Mouse (Mus musculus) hindbrain, embryonic 10.5 days (tissue): ENCODE measurements at regions not wholly inside any gene's neighbourhood (a gene's known extent, or its start where the extent isn't known, plus 50 kb on each side); places are given as distances from the start of the nearest gene placed in this dataset.

Experiments
- DNase-seq: peaks from one replicate; pipeline ENCODE4 v3.0.0-alpha.2; 2017; ENCODE audit warnings: low spot score
- H3K27ac ChIP-seq: fragments of 300-500 bp; sonication (generic); 2 replicates; pipeline ENCODE4 v1.5.1; 2016; ENCODE audit warnings: mild to moderate bottlenecking, moderate library complexity
- H3K27me3 ChIP-seq: fragments of 300-500 bp; sonication (generic); 2 replicates; pipeline ENCODE4 v1.6.1; 2016; ENCODE audit warnings: mild to moderate bottlenecking; ENCODE audit not compliant: poor library complexity, insufficient read depth, severe bottlenecking
- H3K36me3 ChIP-seq: fragments of 300-500 bp; sonication (generic); 2 replicates; pipeline ENCODE4 v1.6.1; 2016; ENCODE audit warnings: mild to moderate bottlenecking, moderate library complexity
- H3K4me1 ChIP-seq: fragments of 300-500 bp; sonication (generic); replicated peaks from 2 replicates; pipeline ENCODE4 v1.6.1; 2016; ENCODE audit warnings: mild to moderate bottlenecking
- H3K4me3 ChIP-seq: fragments of 300-500 bp; sonication (generic); 2 replicates; pipeline ENCODE4 v1.5.1; 2016; ENCODE audit warnings: mild to moderate bottlenecking, moderate library complexity
- H3K9me3 ChIP-seq: fragments of 300-500 bp; sonication (generic); 2 replicates; pipeline ENCODE4 v1.6.1; 2016; ENCODE audit warnings: mild to moderate bottlenecking, moderate library complexity
- WGBS: fragments of 180-500 bp; shearing (Covaris S2); methylation state at CpG from one replicate; pipeline ENCODE4 v1.1.7; 2016; 5-methylcytosine and 5-hydroxymethylcytosine counted together

DNA sequence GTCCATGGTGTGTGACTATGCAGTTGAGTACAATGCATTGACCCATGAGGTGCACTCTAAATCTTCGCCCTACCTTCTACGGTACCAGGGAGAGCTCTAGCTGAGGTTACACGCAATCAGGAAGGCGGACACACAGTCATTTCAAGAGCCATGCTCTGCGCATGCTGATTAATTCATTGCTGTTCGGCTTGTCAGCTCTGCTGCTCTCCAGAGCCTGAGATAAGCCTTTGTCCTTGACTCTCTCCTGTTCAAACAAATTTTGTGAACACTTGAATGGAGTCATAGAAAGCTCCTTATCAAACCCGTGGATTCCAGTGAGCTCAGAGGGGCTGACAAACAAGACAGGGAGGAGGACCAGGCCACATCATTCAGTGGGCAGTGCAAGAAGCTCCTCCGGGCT lies 304.8 kb upstream of the Zmiz1 start:
- no peaks in the 10 kb centered on the region for H3K36me3 ChIP-seq
- H3K4me3 ChIP-seq = no peak overlapping the region
- H3K4me1 ChIP-seq = peaks cover 19% of the 10 kb centered on the region
- H3K27ac ChIP-seq = peak overlapping the region; percentile 45; the same call in 1 of the 2 replicates
- no peaks in the 10 kb centered on the region; the same call in 1 of the 2 replicates for H3K27me3 ChIP-seq
- DNase-seq = no peak
- WGBS = 84% methylated on average over 8 of the region's 8 CpGs
- H3K9me3 ChIP-seq = no peaks in the 10 kb centered on the region

DNA sequence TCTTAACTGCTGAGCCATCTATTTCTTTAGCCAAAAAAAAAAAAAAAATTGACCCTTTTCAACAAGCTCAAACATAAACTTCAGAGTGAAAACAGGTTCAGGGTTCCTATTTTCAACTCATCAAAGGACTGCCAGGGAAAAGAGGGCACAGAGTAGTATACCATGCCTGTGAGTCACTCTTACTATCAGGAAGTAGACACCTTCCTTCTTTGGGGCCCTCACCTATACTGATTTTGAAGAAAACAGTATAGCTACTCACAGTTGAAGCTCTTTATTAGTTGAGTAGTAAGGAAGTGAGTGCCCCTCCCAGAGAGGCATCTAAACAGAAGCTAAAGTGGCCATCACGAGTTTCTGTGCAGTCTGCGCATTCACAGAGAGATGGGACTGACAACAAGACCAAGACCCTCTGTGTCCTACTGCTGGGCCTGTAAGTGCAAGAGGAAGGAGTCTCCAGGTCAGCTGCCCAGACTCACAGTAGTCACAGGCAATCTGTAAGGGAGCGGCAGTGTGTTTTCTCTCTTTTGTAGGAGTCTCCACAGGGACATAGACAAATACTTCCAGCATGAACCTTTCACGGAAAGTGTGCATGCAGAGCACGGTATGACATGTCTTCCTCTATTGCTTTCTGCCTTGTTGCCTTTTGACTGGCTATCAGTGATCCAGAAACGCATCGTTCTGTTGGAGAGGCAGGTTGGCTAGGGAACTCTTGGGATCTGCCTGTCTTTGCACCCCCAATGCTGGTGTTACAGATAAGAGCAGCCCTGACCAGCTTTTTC lies 303.8 kb upstream of the Zmiz1 start:
- Histone ChIP-seq H3K4me3 (no peak overlapping the region), H3K27me3 (no peaks in the 10 kb centered on the region; the same call in 1 of the 2 replicates), H3K4me1 (peaks cover 19% of the 10 kb centered on the region), H3K9me3 (no peaks in the 10 kb centered on the region), H3K27ac (no peak overlapping the region), H3K36me3 (no peaks in the 10 kb centered on the region)
- WGBS = 83% methylated on average over 7 of the region's 7 CpGs
- DNase-seq = no peak

DNA sequence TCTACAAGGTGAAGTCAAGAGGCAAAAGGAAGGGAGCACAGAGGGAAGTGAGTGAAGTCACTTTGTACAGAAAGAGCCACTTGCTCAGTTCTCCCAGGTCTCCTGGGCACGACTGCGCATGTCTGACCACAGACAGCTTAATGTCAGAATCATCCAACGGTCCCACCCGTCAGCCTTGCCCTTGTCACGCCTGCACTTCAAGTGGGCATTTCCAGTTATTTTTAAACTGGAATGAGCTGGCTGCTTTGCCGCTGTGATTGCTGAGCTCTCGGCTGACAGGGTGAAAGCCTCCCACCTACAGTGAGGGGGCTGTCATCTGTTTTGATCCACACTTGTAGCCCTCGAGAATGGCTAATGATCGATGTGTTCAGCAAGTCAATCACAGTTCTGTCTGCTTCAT lies 302.8 kb upstream of the Zmiz1 start:
- Histone ChIP-seq H3K27ac (peak overlapping the region; percentile 24; the same call in 1 of the 2 replicates), H3K36me3 (no peaks in the 10 kb centered on the region), H3K4me1 (peaks cover 19% of the 10 kb centered on the region), H3K4me3 (no peak overlapping the region), H3K9me3 (no peaks in the 10 kb centered on the region), H3K27me3 (no peaks in the 10 kb centered on the region; the same call in 1 of the 2 replicates)
- no peak for DNase-seq
- 69% methylated on average over 9 of the region's 9 CpGs for WGBS

DNA sequence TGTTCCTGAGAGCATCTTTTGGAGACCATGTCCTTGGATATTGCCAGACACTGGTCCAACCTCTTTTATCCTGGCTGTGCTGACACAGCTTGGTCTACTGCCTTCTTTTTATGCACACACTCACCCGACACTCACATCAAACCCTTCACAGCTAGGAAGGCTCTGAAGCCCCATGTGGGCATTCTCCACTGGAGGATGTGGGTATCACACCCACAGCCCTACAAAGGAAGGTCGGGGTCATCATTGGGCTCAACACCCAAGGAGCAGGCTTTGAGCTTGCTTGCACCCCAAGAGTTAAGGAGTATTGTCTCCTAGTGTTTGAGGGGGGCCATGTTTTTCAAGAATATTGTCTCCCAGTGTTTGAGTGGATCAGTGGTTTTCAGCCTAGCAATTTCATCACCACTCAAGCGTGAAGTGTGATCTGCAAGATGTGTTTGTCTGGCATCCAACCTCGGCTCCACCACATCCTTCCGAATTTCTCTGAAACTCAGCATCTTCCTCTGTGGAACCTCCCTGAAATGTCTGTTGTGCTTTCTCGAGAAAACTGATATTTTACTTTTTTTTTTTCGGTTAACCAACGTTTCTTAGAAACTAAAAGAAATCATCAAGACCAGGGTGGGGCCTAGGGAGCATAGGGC lies 297.2 kb upstream of the Zmiz1 start:
- no peak overlapping the region for H3K4me3 ChIP-seq
- DNase-seq = no peak
- no peak overlapping the region for H3K27ac ChIP-seq
- no peaks in the 10 kb centered on the region for H3K27me3 ChIP-seq
- H3K9me3 ChIP-seq = no peaks in the 10 kb centered on the region
- H3K4me1 ChIP-seq = peaks cover 3% of the 10 kb centered on the region; the same call in 1 of the 2 replicates
- H3K36me3 ChIP-seq = no peaks in the 10 kb centered on the region
- WGBS = 85% methylated on average over 8 of the region's 8 CpGs

- H3K9me3 ChIP-seq = no peaks in the 10 kb centered on the region
- H3K4me1 ChIP-seq = peaks cover 15% of the 10 kb centered on the region
- H3K27ac ChIP-seq = no peak overlapping the region
- H3K4me3 ChIP-seq = no peak overlapping the region
- no peak for DNase-seq
- H3K27me3 ChIP-seq = no peaks in the 10 kb centered on the region
- H3K36me3 ChIP-seq = no peaks in the 10 kb centered on the region
- WGBS = 59% methylated on average over 1 of the region's 1 CpGs
These were observed 292.8 kb upstream of the Zmiz1 start for GRCm38 (mm10) chr14:25166217-25166616.

- no peaks in the 10 kb centered on the region for H3K27me3 ChIP-seq
- no peaks in the 10 kb centered on the region for H3K36me3 ChIP-seq
- H3K4me3 ChIP-seq = no peak overlapping the region
- H3K9me3 ChIP-seq = no peaks in the 10 kb centered on the region
- DNase-seq = no peak
- H3K27ac ChIP-seq = peak overlapping the region; percentile 24; the same call in 1 of the 2 replicates
- H3K4me1 ChIP-seq = peaks cover 15% of the 10 kb centered on the region
- WGBS = 69% methylated on average over 4 of the region's 4 CpGs
These were observed 291.4 kb upstream of the Zmiz1 start for GRCm38 (mm10) chr14:25167604-25168003.

DNA sequence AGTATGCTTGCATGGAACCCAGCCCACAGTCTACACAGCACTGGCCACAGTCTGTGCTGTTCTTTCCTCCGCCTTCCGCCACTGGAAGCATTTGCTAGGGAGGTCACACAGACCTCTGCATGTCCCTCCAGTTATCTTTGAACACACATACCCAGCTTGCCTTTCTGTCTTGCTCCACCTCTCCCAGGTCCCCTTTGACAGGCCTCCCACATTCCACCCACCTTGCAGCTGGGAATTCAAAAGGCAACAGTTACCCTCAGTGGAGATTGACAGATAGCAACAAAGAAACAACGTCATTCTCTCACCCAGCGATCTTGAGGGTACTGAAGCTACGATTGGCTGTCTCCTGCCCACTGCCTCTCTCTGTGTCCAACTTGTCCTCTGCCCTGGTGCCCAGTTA lies 290.7 kb upstream of the Zmiz1 start:
- 53% methylated on average over 5 of the region's 5 CpGs for WGBS
- Histone ChIP-seq H3K36me3 (no peaks in the 10 kb centered on the region), H3K4me3 (no peak overlapping the region), H3K27me3 (no peaks in the 10 kb centered on the region), H3K27ac (no peak overlapping the region), H3K4me1 (peaks cover 15% of the 10 kb centered on the region), H3K9me3 (no peaks in the 10 kb centered on the region)
- DNase-seq = no peak

DNA sequence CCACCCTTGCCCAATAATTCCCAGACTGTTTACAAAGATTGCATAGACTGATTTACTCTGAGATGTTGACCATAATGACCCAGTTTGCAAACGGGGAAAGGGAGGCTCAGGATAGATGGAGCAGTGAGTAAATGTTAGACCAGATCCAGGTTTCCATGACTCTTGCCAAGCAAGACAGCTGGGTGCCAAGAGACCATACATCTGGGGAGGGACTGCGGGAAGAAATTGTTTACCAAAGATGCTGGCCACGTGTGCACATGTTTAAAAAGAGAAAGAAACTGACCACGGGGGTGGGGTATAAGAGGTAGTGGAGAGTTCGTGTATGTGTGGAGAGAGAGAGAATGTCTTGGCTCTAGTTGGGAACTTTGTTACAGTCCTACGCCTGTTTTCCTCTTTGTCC lies 285.7 kb upstream of the Zmiz1 start:
- H3K4me3 ChIP-seq = no peak overlapping the region

GRCm38 (mm10) chr14:25173873-25174272 lies 285.1 kb upstream of the Zmiz1 start:
- WGBS = 74% methylated on average over 6 of the region's 6 CpGs
- no peak overlapping the region for H3K4me3 ChIP-seq
- no peaks in the 10 kb centered on the region for H3K9me3 ChIP-seq
- no peaks in the 10 kb centered on the region for H3K36me3 ChIP-seq
- H3K4me1 ChIP-seq = peaks cover 17% of the 10 kb centered on the region; the same call in 1 of the 2 replicates
- no peak for DNase-seq
- no peaks in the 10 kb centered on the region for H3K27me3 ChIP-seq
- peak overlapping the region; percentile 50; the same call in 1 of the 2 replicates for H3K27ac ChIP-seq

More for the DNA sequence above, 285.7 kb upstream of the Zmiz1 start:
- Histone ChIP-seq H3K36me3 (no peaks in the 10 kb centered on the region), H3K9me3 (no peaks in the 10 kb centered on the region), H3K27ac (no peak overlapping the region), H3K4me1 (peaks cover 23% of the 10 kb centered on the region), H3K27me3 (no peaks in the 10 kb centered on the region)
- WGBS = 76% methylated on average over 6 of the region's 6 CpGs
- no peak for DNase-seq

DNA sequence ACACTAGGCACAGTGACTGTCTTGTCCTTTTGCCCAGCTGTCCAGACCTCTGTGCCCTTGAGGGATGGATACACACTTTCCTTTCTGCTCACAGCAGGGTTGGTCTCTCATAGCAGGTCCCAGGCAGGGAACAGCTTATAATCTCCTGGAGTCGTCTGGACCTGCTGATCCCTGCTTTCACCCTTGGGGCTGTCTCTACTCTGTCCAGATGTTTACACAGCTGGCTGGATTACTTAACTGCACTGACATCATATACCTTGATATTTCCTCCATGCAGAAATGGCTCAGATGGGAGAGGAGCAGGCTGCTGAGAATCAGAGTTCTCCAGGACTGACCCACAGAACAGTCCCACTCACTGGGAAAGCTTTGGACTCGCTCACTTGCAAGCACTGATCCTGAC lies 284.6 kb upstream of the Zmiz1 start:
- no peak overlapping the region for H3K4me3 ChIP-seq
- no peaks in the 10 kb centered on the region for H3K9me3 ChIP-seq
- H3K27me3 ChIP-seq = no peaks in the 10 kb centered on the region
- WGBS = 63% methylated on average over 2 of the region's 2 CpGs
- peak overlapping the region; percentile 50; the same call in 1 of the 2 replicates for H3K27ac ChIP-seq
- no peak for DNase-seq
- peaks cover 17% of the 10 kb centered on the region; the same call in 1 of the 2 replicates for H3K4me1 ChIP-seq
- H3K36me3 ChIP-seq = no peaks in the 10 kb centered on the region

DNA sequence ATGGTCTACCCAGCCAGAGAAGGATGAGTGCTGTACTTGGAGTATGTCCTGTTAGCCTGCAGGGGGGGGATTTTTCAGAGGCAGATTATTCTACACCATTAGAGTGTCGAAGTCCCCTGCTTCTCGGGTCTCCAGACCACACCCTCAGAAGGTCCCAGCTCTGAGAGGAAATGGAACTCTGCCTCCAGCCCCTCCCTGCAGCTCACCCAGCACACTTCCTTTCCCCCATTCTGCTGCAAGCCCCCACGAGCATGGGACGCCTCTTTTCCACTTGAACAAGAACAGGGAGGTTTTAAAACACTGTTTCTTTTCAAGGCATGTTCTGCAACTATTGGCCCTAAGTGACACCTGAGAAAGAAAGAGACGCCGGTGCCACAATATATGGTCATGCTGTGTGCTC lies 282.8 kb upstream of the Zmiz1 start:
- 74% methylated on average over 6 of the region's 6 CpGs for WGBS
- no peaks in the 10 kb centered on the region for H3K36me3 ChIP-seq
- no peak overlapping the region for H3K27ac ChIP-seq
- no peak for DNase-seq
- peaks cover 22% of the 10 kb centered on the region for H3K4me1 ChIP-seq
- peaks cover 6% of the 10 kb centered on the region for H3K27me3 ChIP-seq
- H3K9me3 ChIP-seq = no peaks in the 10 kb centered on the region
- no peak overlapping the region for H3K4me3 ChIP-seq

- no peak for DNase-seq
- Histone ChIP-seq H3K27ac (no peak overlapping the region), H3K4me1 (peaks cover 26% of the 10 kb centered on the region), H3K27me3 (peaks cover 21% of the 10 kb centered on the region), H3K4me3 (no peak overlapping the region), H3K9me3 (no peaks in the 10 kb centered on the region), H3K36me3 (no peaks in the 10 kb centered on the region)
- 81% methylated on average over 9 of the region's 9 CpGs for WGBS
These were observed 278.9 kb upstream of the Zmiz1 start for GRCm38 (mm10) chr14:25180126-25180525.

DNA sequence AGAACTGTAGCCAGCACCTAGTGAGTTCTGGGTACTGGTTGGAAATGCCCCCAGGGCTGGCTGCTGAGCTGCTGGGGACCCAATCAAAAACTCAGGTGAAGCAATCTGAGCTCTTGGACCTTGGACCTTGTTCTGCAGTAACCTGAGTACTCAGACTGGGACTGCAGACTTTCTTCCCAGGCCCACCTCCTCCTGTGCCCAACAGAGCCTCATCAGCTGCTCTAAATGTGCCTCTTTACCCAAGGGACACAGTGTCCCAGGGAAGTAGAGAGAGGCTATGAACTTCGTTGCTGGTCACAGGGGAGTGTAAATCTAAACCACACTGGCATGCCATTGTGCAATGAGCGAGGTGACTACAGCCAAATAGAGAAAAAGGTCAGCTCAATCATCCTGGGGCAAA lies 277.6 kb upstream of the Zmiz1 start:
- Histone ChIP-seq H3K9me3 (no peaks in the 10 kb centered on the region), H3K27ac (no peak overlapping the region), H3K4me3 (no peak overlapping the region), H3K4me1 (peaks cover 31% of the 10 kb centered on the region), H3K27me3 (peaks cover 21% of the 10 kb centered on the region), H3K36me3 (no peaks in the 10 kb centered on the region)
- 49% methylated on average over 2 of the region's 2 CpGs for WGBS
- DNase-seq = no peak
